ENCODE assay signal across 20 mouse cellular contexts in genomic region chr8:124839371-124839770, GRCm38 (mm10). TPM values are rescaled to one million over a fixed set of nuclear protein-coding genes. Genes with fewer than 3 reads are reported as not detected.
"Had no signal": no experiment of that assay in that cellular context is flagged by ENCODE, and none has a peak within 500 bp of the region (broad histone marks: within the 10 kb centered on the region; RNA-seq: fewer than 3 reads in every experiment).

No protein-coding gene starts in this region.

- H3K4me3 ChIP-seq: limb, embryonic 12.5 days; limb, embryonic 15.5 days; midbrain, embryonic 12.5 days; midbrain, embryonic 15.5 days; neural tube, embryonic 12.5 days; neural tube, embryonic 15.5 days; stomach, embryonic 15.5 days had no signal

- H3K27me3 ChIP-seq: limb, embryonic 12.5 days; limb, embryonic 15.5 days; midbrain, embryonic 12.5 days; midbrain, embryonic 15.5 days; neural tube, embryonic 12.5 days; neural tube, embryonic 15.5 days; stomach, embryonic 15.5 days had no signal

- H3K27ac ChIP-seq: limb, embryonic 12.5 days; limb, embryonic 15.5 days; liver, embryonic 14.5 days; macrophage; midbrain, embryonic 12.5 days; midbrain, embryonic 15.5 days; neural tube, embryonic 12.5 days; neural tube, embryonic 15.5 days; stomach, embryonic 15.5 days had no signal

- H3K4me1 ChIP-seq: limb, embryonic 15.5 days; midbrain, embryonic 12.5 days; midbrain, embryonic 15.5 days; neural tube, embryonic 12.5 days; neural tube, embryonic 15.5 days; stomach, embryonic 15.5 days had no signal

- H3K9ac ChIP-seq: limb, embryonic 12.5 days; limb, embryonic 15.5 days; liver, embryonic 14.5 days; liver, postnatal 0 days; lung, embryonic 14.5 days; midbrain, embryonic 12.5 days; midbrain, embryonic 15.5 days; neural tube, embryonic 12.5 days; neural tube, embryonic 15.5 days; stomach, embryonic 15.5 days had no signal

- H3K9me3 ChIP-seq: limb, embryonic 12.5 days; limb, embryonic 15.5 days; midbrain, embryonic 12.5 days; midbrain, embryonic 15.5 days; neural tube, embryonic 12.5 days; neural tube, embryonic 15.5 days; stomach, embryonic 15.5 days had no signal

- H3K4me2 ChIP-seq: limb, embryonic 12.5 days; limb, embryonic 15.5 days; liver, embryonic 11.5 days; lung, embryonic 14.5 days; midbrain, embryonic 12.5 days; midbrain, embryonic 15.5 days; neural tube, embryonic 12.5 days; neural tube, embryonic 15.5 days; stomach, embryonic 15.5 days had no signal

- ATAC-seq: inflammation-experienced regulatory T-cells, adult 6 months; liver, postnatal 0 days; lung, postnatal 0 days; midbrain, embryonic 15.5 days had no signal

- DNase-seq: kidney, adult 11 months; left cerebral cortex, postnatal 4 days; liver, postnatal 0 days; lung, embryonic 14.5 days; right cerebral cortex, postnatal 25 days; spleen, adult 18-20 months; thymus, adult 18-20 months; thymus, postnatal 36 days had no signal

RNA-seq across cellular contexts. Expression of gene Trim67, which starts 46.5 kb away (rescaled TPM):
- polyA plus RNA-seq: inflammation-experienced regulatory T-cells, adult 6 months; macrophage had no signal
